Mouse (Mus musculus) small intestine, adult 2 months (tissue): Measurements from ENCODE around the gene Clec2l.

ENCODE experiments used
- CTCF ChIP-seq: fragments of 200-500 bp; IDR thresholded peaks from 2 replicates; pipeline ENCODE4 v1.5.1; 2012; ENCODE audit warnings: low read depth, mild to moderate bottlenecking, control low read depth, inconsistent platforms, low read length, moderate library complexity, mixed read lengths; ENCODE audit not compliant: insufficient replicate concordance, insufficient read length; ENCODE audit errors: extremely low read depth
- POLR2A ChIP-seq: fragments of 200-500 bp; IDR thresholded peaks from 2 replicates; pipeline ENCODE4 v1.6.1; 2012; ENCODE audit warnings: low read depth, mild to moderate bottlenecking, control low read depth, inconsistent platforms, low read length, moderate library complexity

DNA sequence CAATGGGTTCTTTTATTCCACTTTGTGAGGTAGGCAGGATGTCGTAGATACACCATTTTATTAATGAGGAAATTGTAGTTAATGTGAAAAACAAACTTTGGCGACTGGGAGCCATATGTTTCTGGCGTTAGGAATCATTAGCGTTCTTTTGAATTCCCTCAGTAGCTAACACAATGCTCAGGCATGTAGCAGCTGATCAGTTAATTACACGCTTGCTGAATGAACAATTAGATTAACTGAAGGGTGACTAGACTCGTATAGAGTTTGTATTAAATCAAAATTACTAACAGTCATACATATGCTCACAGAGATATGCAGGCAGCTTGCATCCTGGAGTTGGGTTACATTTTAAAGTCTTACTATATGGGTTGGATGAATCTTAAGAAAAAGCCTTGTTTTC, 56.4 kb downstream of the Clec2l start:
- TF ChIP-seq CTCF (no peak), POLR2A (no peak)
